Mouse (Mus musculus): ENCODE data around the gene Gm42957.

DNA sequence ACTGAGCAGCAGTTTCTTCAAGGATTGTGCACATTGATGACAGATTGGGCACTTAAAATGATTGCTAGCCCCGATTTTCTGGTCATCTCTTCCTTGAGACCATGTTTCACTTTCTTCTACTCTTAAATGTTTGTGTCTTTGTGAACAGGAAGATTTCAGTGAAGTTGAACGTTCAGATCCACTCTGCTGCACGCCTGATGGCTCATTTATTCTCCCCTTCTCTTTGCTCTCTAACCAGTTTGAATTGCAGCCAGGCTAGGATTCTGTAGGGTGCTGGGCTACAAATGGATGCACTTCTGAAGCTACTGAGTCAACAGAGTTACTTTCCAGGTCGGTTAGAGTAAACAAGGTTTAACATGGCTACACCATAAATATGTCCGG is 32.6 kb upstream of the Gm42957 start:
- TF ChIP-seq CTCF (IDR thresholded peaks at IDR 0.05) = no peak
- no peak for TF ChIP-seq EP300 (IDR thresholded peaks at IDR 0.05)
